Mouse (Mus musculus) heart, embryonic 14.5 days (tissue): ENCODE data around the gene Dab1. TPM values are rescaled to one million over a fixed set of nuclear protein-coding genes. Genes with fewer than 3 reads are reported as not detected.

Source experiments
- ATAC-seq: fragments of 200-750 bp; cut with Nextera tagmentation; 2 replicates; pipeline ENCODE4 v1.8.0; 2017; ENCODE audit warnings: low read depth, moderate TSS enrichment; ENCODE audit not compliant: insufficient number of reproducible peaks, insufficient read depth, low FRiP score
- H3K27ac ChIP-seq, 2 experiments: fragments of 200-500 bp in 1 of 2; fragments of 300-500 bp in 1 of 2; sonication (generic) in 1 of 2; replicated peaks in 1 of 2; 2 replicates each; pipeline ENCODE4 v1.5.1; 2012 to 2014; ENCODE audit warnings: low read depth in 2 of 2, low read length in 2 of 2, control low read depth in 1 of 2, mild to moderate bottlenecking in 1 of 2, mixed read lengths in 1 of 2; ENCODE audit not compliant: control insufficient read depth in 1 of 2, insufficient read depth in 1 of 2
- H3K27me3 ChIP-seq: fragments of 300-500 bp; sonication (generic); 2 replicates; pipeline ENCODE4 v1.6.1; 2014; ENCODE audit warnings: mild to moderate bottlenecking, low read length, control low read depth; ENCODE audit not compliant: control insufficient read depth, insufficient read depth
- H3K36me3 ChIP-seq: fragments of 300-500 bp; sonication (generic); 2 replicates; pipeline ENCODE4 v1.6.1; 2014; ENCODE audit warnings: mild to moderate bottlenecking, control low read depth, low read length, mixed read lengths; ENCODE audit not compliant: control insufficient read depth, insufficient read depth
- H3K4me1 ChIP-seq, 2 experiments: fragments of 200-500 bp in 1 of 2; fragments of 300-500 bp in 1 of 2; sonication (generic) in 1 of 2; 2 replicates each; pipeline ENCODE4 v1.6.1; 2012 to 2014; ENCODE audit warnings: low read length in 2 of 2, control low read depth in 1 of 2, mixed read lengths in 1 of 2; ENCODE audit not compliant: control insufficient read depth in 2 of 2, insufficient read depth in 2 of 2
- H3K4me2 ChIP-seq: fragments of 300-500 bp; sonication (generic); 2 replicates; pipeline ENCODE4 v1.6.1; 2014; ENCODE audit warnings: mild to moderate bottlenecking, low read length
- H3K4me3 ChIP-seq, 2 experiments: fragments of 200-500 bp in 1 of 2; fragments of 300-500 bp in 1 of 2; sonication (generic) in 1 of 2; 2 replicates each; pipeline ENCODE4 v1.5.1; 2012 to 2014; ENCODE audit warnings: low read length in 2 of 2, mild to moderate bottlenecking in 2 of 2, control low read depth in 1 of 2, low read depth in 1 of 2, moderate library complexity in 1 of 2; ENCODE audit not compliant: control insufficient read depth in 1 of 2, insufficient read depth in 1 of 2
- H3K9ac ChIP-seq: fragments of 300-500 bp; sonication (generic); 2 replicates; pipeline ENCODE4 v1.6.1; 2014; ENCODE audit warnings: mild to moderate bottlenecking, low read length
- H3K9me3 ChIP-seq: fragments of 300-500 bp; sonication (generic); 2 replicates; pipeline ENCODE4 v1.6.1; 2016; ENCODE audit warnings: low read length, control low read depth; ENCODE audit not compliant: control insufficient read depth
- WGBS: fragments of 180-500 bp; shearing (Covaris S2); extraction: QIAGEN DNeasy Blood & Tissue Kit; methylation state at CpG from one replicate; pipeline ENCODE4 v1.1.7; 2014; 5-methylcytosine and 5-hydroxymethylcytosine counted together
- polyA plus RNA-seq: library from polyadenylated mRNA; unstranded; fragments of >200 nt; fragmentation: Nextera tagmentation; extraction: Ambion mirVana; gene quantifications from 2 replicates; pipeline ENCODE4 v1.2.1, GENCODE M21; 2014

The Dab1 gene
- polyA plus RNA-seq, 1 experiment from 2014 or later, result 0.99 TPM

- no peak overlapping the region for H3K4me3 ChIP-seq
- no peaks in the 10 kb centered on the region for H3K9me3 ChIP-seq
- 64% methylated on average over 3 of the region's 3 CpGs for WGBS
- H3K36me3 ChIP-seq, result no peaks in the 10 kb centered on the region
- H3K9ac ChIP-seq, result no peak overlapping the region
- ATAC-seq, result no peak
- H3K4me2 ChIP-seq, result no peak overlapping the region
- no peak overlapping the region for H3K27ac ChIP-seq
- H3K27me3 ChIP-seq, result no peaks in the 10 kb centered on the region
- H3K4me1 ChIP-seq, result no peaks in the 10 kb centered on the region
Observed at GRCm38 (mm10) chr4:103881641-103882040, 262.5 kb downstream of the Dab1 start.

- Histone ChIP-seq H3K4me3 (no peak overlapping the region), H3K27me3 (no peaks in the 10 kb centered on the region), H3K36me3 (no peaks in the 10 kb centered on the region), H3K4me1 (no peaks in the 10 kb centered on the region), H3K27ac (no peak overlapping the region), H3K4me2 (no peak overlapping the region), H3K9me3 (no peaks in the 10 kb centered on the region), H3K9ac (no peak overlapping the region)
- WGBS, result 66% methylated on average over 2 of the region's 2 CpGs
- ATAC-seq, result no peak
Observed at GRCm38 (mm10) chr4:103888086-103888485, 268.9 kb downstream of the Dab1 start.

GRCm38 (mm10) chr4:103889110-103889509 lies 270.0 kb downstream of the Dab1 start:
- WGBS, result 88% methylated on average over 3 of the region's 3 CpGs
- no peak for ATAC-seq

DNA sequence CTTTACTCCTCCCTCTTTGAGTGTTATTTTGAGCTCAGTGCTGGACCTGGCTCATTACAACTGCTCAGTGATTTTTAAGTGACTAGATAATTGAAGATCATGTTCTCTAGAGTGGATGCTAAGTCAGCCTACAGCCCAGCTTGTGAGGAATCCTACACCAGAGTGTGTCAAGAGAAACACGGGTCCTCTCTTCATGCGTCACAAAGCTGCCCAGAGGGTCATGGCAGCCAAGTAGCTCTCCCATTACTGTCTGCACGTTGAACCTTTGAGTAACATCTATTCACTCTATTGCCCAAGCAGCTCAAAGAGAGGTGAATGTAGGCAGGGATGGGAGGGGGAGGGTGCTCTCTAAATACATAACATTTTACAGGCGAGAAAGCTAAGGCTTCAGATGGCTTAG lies 277.6 kb downstream of the Dab1 start:
- Histone ChIP-seq H3K9ac (no peak overlapping the region), H3K4me2 (no peak overlapping the region), H3K9me3 (no peaks in the 10 kb centered on the region), H3K27me3 (no peaks in the 10 kb centered on the region), H3K4me3 (no peak overlapping the region), H3K4me1 (no peaks in the 10 kb centered on the region), H3K27ac (no peak overlapping the region), H3K36me3 (no peaks in the 10 kb centered on the region)
- 72% methylated on average over 4 of the region's 4 CpGs for WGBS
- no peak for ATAC-seq

More at GRCm38 (mm10) chr4:103889110-103889509, 270.0 kb downstream of the Dab1 start:
- Histone ChIP-seq H3K4me3 (no peak overlapping the region), H3K4me2 (no peak overlapping the region), H3K9me3 (no peaks in the 10 kb centered on the region), H3K27me3 (no peaks in the 10 kb centered on the region), H3K36me3 (no peaks in the 10 kb centered on the region), H3K27ac (no peak overlapping the region), H3K9ac (no peak overlapping the region), H3K4me1 (no peaks in the 10 kb centered on the region)

- H3K4me3 ChIP-seq, result no peak overlapping the region
- no peak overlapping the region for H3K4me2 ChIP-seq
- no peaks in the 10 kb centered on the region for H3K9me3 ChIP-seq
- H3K27ac ChIP-seq, result no peak overlapping the region
- H3K4me1 ChIP-seq, result no peaks in the 10 kb centered on the region
- no peak for ATAC-seq
- no peaks in the 10 kb centered on the region for H3K36me3 ChIP-seq
- WGBS, result 70% methylated on average over 6 of the region's 6 CpGs
- no peaks in the 10 kb centered on the region for H3K27me3 ChIP-seq
- no peak overlapping the region for H3K9ac ChIP-seq
Observed at GRCm38 (mm10) chr4:103897702-103898101, 278.5 kb downstream of the Dab1 start.

DNA sequence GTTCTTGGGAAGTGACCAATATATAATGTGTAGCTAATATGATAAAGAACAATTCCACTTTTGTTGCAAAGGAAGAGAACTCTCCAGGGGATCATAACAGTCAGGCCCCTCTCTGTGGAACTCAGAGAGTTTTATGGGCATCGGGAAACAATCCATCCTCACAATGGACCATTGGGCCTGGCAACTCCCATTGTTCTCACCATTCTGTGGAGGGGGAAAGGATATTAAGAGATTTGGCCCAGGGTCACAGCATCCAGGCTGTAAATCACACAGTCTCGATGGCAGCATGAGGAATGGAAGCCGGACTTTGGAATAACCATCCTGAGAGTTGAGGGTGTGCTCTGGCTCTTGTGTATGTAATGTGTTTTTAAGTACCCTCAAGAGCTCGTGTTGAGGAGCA lies 292.3 kb downstream of the Dab1 start:
- Histone ChIP-seq H3K4me1 (no peaks in the 10 kb centered on the region; a peak in 1 of 4 replicates), H3K36me3 (no peaks in the 10 kb centered on the region), H3K9ac (no peak overlapping the region), H3K4me3 (no peak overlapping the region), H3K27ac (no peak overlapping the region), H3K9me3 (no peaks in the 10 kb centered on the region), H3K4me2 (no peak overlapping the region), H3K27me3 (no peaks in the 10 kb centered on the region)
- ATAC-seq, result no peak
- 68% methylated on average over 4 of the region's 4 CpGs for WGBS

DNA sequence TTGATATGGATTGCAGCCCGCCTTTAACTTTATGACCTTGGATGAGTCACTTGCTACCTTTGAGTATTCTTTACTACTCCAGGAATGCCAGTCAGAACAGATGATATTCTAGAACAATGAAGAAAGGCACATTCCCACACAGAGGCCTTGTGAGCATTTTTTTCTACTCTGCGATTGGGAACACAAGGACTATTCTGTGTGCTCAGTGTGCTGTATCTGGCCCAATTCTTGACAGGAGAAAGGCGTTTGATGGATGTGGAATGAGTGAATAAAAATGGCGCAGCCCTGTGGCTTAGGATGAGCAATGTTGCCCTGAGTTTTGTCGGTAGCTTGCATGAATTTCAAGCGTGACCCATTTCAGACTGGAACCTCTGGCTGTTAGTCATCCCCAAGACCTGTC lies 292.9 kb downstream of the Dab1 start:
- Histone ChIP-seq H3K4me1 (no peaks in the 10 kb centered on the region; a peak in 1 of 4 replicates), H3K9ac (no peak overlapping the region), H3K9me3 (no peaks in the 10 kb centered on the region), H3K4me3 (no peak overlapping the region), H3K27ac (no peak overlapping the region), H3K36me3 (no peaks in the 10 kb centered on the region), H3K4me2 (no peak overlapping the region), H3K27me3 (no peaks in the 10 kb centered on the region)
- WGBS, result 88% methylated on average over 6 of the region's 6 CpGs
- no peak for ATAC-seq

DNA sequence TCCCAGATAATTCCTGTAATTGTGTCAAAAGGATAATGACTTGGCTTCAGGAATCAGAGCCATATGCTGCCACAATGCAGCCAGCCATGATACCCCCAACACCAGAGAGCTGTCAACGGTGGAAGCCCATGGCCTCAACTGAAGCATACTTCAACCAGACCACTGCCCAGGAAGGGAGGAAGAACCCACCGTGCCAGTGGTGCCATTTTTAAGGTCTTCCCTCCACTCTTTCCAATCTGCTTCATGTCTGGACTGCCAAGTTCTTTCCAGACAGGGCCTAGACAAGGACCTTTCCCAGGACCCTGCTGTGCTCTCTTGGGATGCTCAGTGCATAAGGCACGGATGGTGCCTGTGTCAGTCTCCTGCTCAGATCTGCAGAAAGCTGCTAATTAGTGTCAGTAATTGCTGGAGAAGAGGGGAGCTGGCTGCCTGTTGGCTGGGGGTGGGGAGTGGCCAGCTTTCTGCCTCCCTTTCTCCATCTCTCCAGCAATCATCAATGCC lies 303.3 kb downstream of the Dab1 start:
- H3K27ac ChIP-seq, result no peak overlapping the region
- H3K27me3 ChIP-seq, result no peaks in the 10 kb centered on the region
- H3K4me1 ChIP-seq, result no peaks in the 10 kb centered on the region; a peak in 1 of 4 replicates
- no peak for ATAC-seq
- no peak overlapping the region for H3K4me2 ChIP-seq
- no peaks in the 10 kb centered on the region for H3K9me3 ChIP-seq
- no peak overlapping the region for H3K4me3 ChIP-seq
- 56% methylated on average over 3 of the region's 3 CpGs for WGBS
- H3K36me3 ChIP-seq, result no peaks in the 10 kb centered on the region
- no peak overlapping the region for H3K9ac ChIP-seq
